24 mouse cellular contexts compared by ENCODE assay signal in genomic region chr8:90290811-90291210, GRCm38 (mm10). TPM values are rescaled to one million over a fixed set of nuclear protein-coding genes. Genes with fewer than 3 reads are reported as not detected.
A peak's percentile ranks its signal among the peaks of the same experiment; 100 is the strongest.
DNase-seq lines count a peak whose midpoint lies in the region; ATAC-seq and TF ChIP-seq lines count a peak whose summit lies in the region.
"Had no signal": no experiment of that assay in that cellular context is flagged by ENCODE, and none has a peak within 500 bp of the region (broad histone marks: within the 10 kb centered on the region; RNA-seq: fewer than 3 reads in every experiment).

No protein-coding gene starts in this region.

- 72% methylated on average over 6 of the region's 6 CpGs for WGBS in lung, embryonic 14.5 days

- H3K36me3 ChIP-seq in lung, embryonic 14.5 days (ENCODE audit: insufficient read depth): no peaks in the 10 kb centered on the region
- H3K36me3 ChIP-seq: embryonic facial prominence, embryonic 12.5 days; G1E; heart, embryonic 10.5 days; hindbrain, embryonic 12.5 days had no signal

- no peak overlapping the region for H3K4me3 ChIP-seq in lung, embryonic 14.5 days (ENCODE audit: low read depth, low read length)
- H3K4me3 ChIP-seq: embryonic facial prominence, embryonic 12.5 days; gastrocnemius, adult 2 months; heart, embryonic 10.5 days; hindbrain, embryonic 12.5 days had no signal

- DNase-seq in frontal cortex, postnatal 25 days (ENCODE audit: low spot score in 2 of 2): no peak
- peak; percentile 52 for DNase-seq in lung, embryonic 14.5 days
- DNase-seq in lung, adult 18-20 months: no peak
- peak; percentile 8 for DNase-seq in brain, adult 2 months (ENCODE audit: low read depth, low spot score)
- DNase-seq in lung, postnatal 25 days (ENCODE audit: low spot score): peak; percentile 7
- no peak for DNase-seq in left cerebral cortex, adult 11 months (ENCODE audit: low spot score)
- DNase-seq: adrenal gland, adult 8-10 months; adrenal gland, postnatal 36 days; B cell, adult 2 months; cerebellum, adult 11 months; cerebellum, adult 9-10 months; cerebellum, postnatal 25 days; gastrocnemius, adult 2 months; gastrocnemius, postnatal 36 days; heart, adult 11 months; heart, postnatal 36 days had no signal

- no peaks in the 10 kb centered on the region for H3K27me3 ChIP-seq in lung, embryonic 14.5 days (ENCODE audit: insufficient read depth, low read length)
- H3K27me3 ChIP-seq: embryonic facial prominence, embryonic 12.5 days; hindbrain, embryonic 12.5 days had no signal

- no peaks in the 10 kb centered on the region for H3K9me3 ChIP-seq in lung, embryonic 14.5 days (ENCODE audit: low read depth, low read length)
- H3K9me3 ChIP-seq: embryonic facial prominence, embryonic 12.5 days; heart, embryonic 10.5 days; hindbrain, embryonic 12.5 days had no signal

- ATAC-seq in frontal cortex, adult (ENCODE audit: low TSS enrichment): peak; percentile 67
- peak; percentile 35; the same call in 1 of the 2 replicates for ATAC-seq in lung, embryonic 14.5 days (ENCODE audit: insufficient read depth)
- ATAC-seq: CD4-positive, CD25-positive, alpha-beta regulatory T cell, adult 4 months; forebrain, embryonic 16.5 days; hindbrain, postnatal 0 days had no signal

- H3K27ac ChIP-seq in lung, embryonic 14.5 days (ENCODE audit: low read depth): no peak overlapping the region
- H3K27ac ChIP-seq: embryonic facial prominence, embryonic 12.5 days; gastrocnemius, adult 2 months; heart, embryonic 10.5 days; hindbrain, embryonic 12.5 days; hindbrain, postnatal 0 days had no signal

- no peaks in the 10 kb centered on the region for H3K4me1 ChIP-seq in lung, embryonic 14.5 days (ENCODE audit: insufficient read depth)
- H3K4me1 ChIP-seq: heart, embryonic 10.5 days had no signal

- no peak overlapping the region for H3K9ac ChIP-seq in lung, embryonic 14.5 days
- H3K9ac ChIP-seq: embryonic facial prominence, embryonic 12.5 days; hindbrain, embryonic 12.5 days had no signal

- no peak overlapping the region for H3K4me2 ChIP-seq in lung, embryonic 14.5 days
- H3K4me2 ChIP-seq: embryonic facial prominence, embryonic 12.5 days; hindbrain, embryonic 12.5 days had no signal

- no peak for TF ChIP-seq CTCF in lung, embryonic 14.5 days (IDR thresholded peaks at IDR 0.05; ENCODE audit: low read depth)

RNA-seq across cellular contexts. Expression of gene Tox3, which starts 57.3 kb away (rescaled TPM):
- 7.6 and 8.2 TPM in 2 replicates for polyA plus RNA-seq in lung, embryonic 14.5 days (2014; fragmentation: Nextera tagmentation; extraction: Ambion mirVana)
- polyA plus RNA-seq: CD4-positive, CD25-positive, alpha-beta regulatory T cell, adult 4 months; G1E had no signal

Comparison
In these comparisons a context has a peak if more than half of its experiments do, and no peak if none do; other contexts are left out.
1. DNase-seq: peak in lung, embryonic 14.5 days (single experiment), brain, adult 2 months (single experiment) and lung, postnatal 25 days (single experiment); none in frontal cortex, postnatal 25 days (0 of 2), lung, adult 18-20 months (0 of 2) and left cerebral cortex, adult 11 months (single experiment).